Mouse (Mus musculus): Measurements from ENCODE around the gene Hip1.

Gene Hip1

GRCm38 (mm10) chr5:135544865-135545797 is at the start of gene Hip1:
Gene Hip1, minus strand, starts transcription at chr5:135545120.
- in situ Hi-C loops (cut with MboI), result no loop called here

- in situ Hi-C loops (cut with MboI), result no loop called here
Measured at GRCm38 (mm10) chr5:135589996-135590784, 45.3 kb upstream of the Hip1 start.

- in situ Hi-C loops (cut with MboI), result no loop called here
Measured at GRCm38 (mm10) chr5:135587764-135588163, 42.8 kb upstream of the Hip1 start.

- in situ Hi-C loops (cut with MboI), result no loop called here
Measured at GRCm38 (mm10) chr5:135585691-135586090, 40.8 kb upstream of the Hip1 start.

GRCm38 (mm10) chr5:135582330-135582729 is 37.4 kb upstream of the Hip1 start:
- in situ Hi-C loops (cut with MboI), result no loop called here

- in situ Hi-C loops (cut with MboI), result no loop called here
Measured at GRCm38 (mm10) chr5:135579331-135579751, 34.4 kb upstream of the Hip1 start.

- in situ Hi-C loops (cut with MboI), result no loop called here
Measured at GRCm38 (mm10) chr5:135576055-135576454, 31.1 kb upstream of the Hip1 start.

- in situ Hi-C loops (cut with MboI), result no loop called here
Measured at GRCm38 (mm10) chr5:135573006-135573405, 28.1 kb upstream of the Hip1 start, which contains the start of gene Ccl24. Gene Ccl24, minus strand, starts transcription at chr5:135573049.

- in situ Hi-C loops (cut with MboI), result no loop called here
Measured at GRCm38 (mm10) chr5:135568698-135569097, 23.8 kb upstream of the Hip1 start.

GRCm38 (mm10) chr5:135567556-135568265 is 22.8 kb upstream of the Hip1 start:
- in situ Hi-C loops (cut with MboI), result no loop called here

GRCm38 (mm10) chr5:135563469-135563868 is 18.5 kb upstream of the Hip1 start, which contains the start of gene Ccl26:
Gene Ccl26, minus strand, starts transcription at chr5:135563569.
- in situ Hi-C loops (cut with MboI), result no loop called here

GRCm38 (mm10) chr5:135557671-135558070 is 12.8 kb upstream of the Hip1 start:
- in situ Hi-C loops (cut with MboI), result no loop called here

- in situ Hi-C loops (cut with MboI), result no loop called here
Measured at GRCm38 (mm10) chr5:135557051-135557450, 12.1 kb upstream of the Hip1 start.

- in situ Hi-C loops (cut with MboI), result no loop called here
Measured at GRCm38 (mm10) chr5:135556259-135556658, 11.3 kb upstream of the Hip1 start.

- in situ Hi-C loops (cut with MboI), result no loop called here
Measured at GRCm38 (mm10) chr5:135551591-135551990, 6.7 kb upstream of the Hip1 start.

- in situ Hi-C loops (cut with MboI), result no loop called here
Measured at GRCm38 (mm10) chr5:135550910-135551309, 6.0 kb upstream of the Hip1 start.

GRCm38 (mm10) chr5:135547990-135548389 is 3.1 kb upstream of the Hip1 start:
- in situ Hi-C loops (cut with MboI), result no loop called here

GRCm38 (mm10) chr5:135544032-135544558 is 825 bp downstream of the Hip1 start:
- in situ Hi-C loops (cut with MboI), result no loop called here

- in situ Hi-C loops (cut with MboI), result no loop called here
Measured at GRCm38 (mm10) chr5:135537794-135538214, 7.1 kb downstream of the Hip1 start.

GRCm38 (mm10) chr5:135537326-135537725 is 7.6 kb downstream of the Hip1 start:
- in situ Hi-C loops (cut with MboI), result no loop called here

- in situ Hi-C loops (cut with MboI), result no loop called here
Measured at GRCm38 (mm10) chr5:135535867-135536266, 9.1 kb downstream of the Hip1 start.

GRCm38 (mm10) chr5:135533431-135533830 is 11.5 kb downstream of the Hip1 start:
- in situ Hi-C loops (cut with MboI), result no loop called here
